Mouse (Mus musculus): Measurements from ENCODE around the gene Aldh16a1. TPM values are rescaled to one million over a fixed set of nuclear protein-coding genes. Genes with fewer than 3 reads are reported as not detected.
A peak's percentile ranks its signal among the peaks of the same experiment; 100 is the strongest.

The Aldh16a1 gene
- polyA plus RNA-seq, 1 experiment from 2014 or later, result 19.3 TPM

DNA sequence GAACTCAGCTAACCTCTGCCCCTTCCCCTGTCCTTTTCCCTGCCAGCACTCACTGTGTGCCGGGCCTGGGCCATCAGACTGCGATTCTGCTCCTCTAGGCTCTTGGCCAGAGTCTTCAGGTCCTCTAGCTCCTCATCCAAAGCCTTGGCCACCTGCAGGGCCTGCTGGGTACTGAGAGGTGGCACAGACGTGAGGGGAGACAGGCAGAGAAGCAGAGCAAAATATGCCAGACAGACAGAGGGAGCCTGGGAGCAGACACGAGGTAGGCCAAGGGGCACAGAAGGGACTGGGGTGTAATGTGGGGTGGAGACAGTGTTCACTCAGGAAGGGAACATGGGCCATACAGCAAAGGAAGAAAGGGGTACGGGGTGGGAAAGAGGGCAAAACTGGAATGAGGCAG, 39.0 kb upstream of the Aldh16a1 start:
- Histone ChIP-seq H3K9ac (replicated peaks; ENCODE audit: low read depth, low read length) (no peak overlapping the region), H3K4me2 (ENCODE audit: low read length) (no peak overlapping the region), H3K9me3 (ENCODE audit: control insufficient read depth, low read length) (no peaks in the 10 kb centered on the region), H3K27ac (ENCODE audit: low read length) (no peak overlapping the region), H3K27me3 (replicated peaks; ENCODE audit: control insufficient read depth, insufficient read depth, low read length) (0 out of 2 replicates have a peak, but pooled peaks cover 2% of the 10 kb centered on the region), H3K36me3 (ENCODE audit: control insufficient read depth, insufficient read depth) (no peaks in the 10 kb centered on the region), H3K4me3 (replicated peaks; ENCODE audit: low read length) (no peak overlapping the region), H3K4me1 (replicated peaks; ENCODE audit: control insufficient read depth, insufficient read depth, low read length) (peaks cover 4% of the 10 kb centered on the region)
- no peak for ATAC-seq
- WGBS, result 50% methylated on average over 5 of the region's 5 CpGs

DNA sequence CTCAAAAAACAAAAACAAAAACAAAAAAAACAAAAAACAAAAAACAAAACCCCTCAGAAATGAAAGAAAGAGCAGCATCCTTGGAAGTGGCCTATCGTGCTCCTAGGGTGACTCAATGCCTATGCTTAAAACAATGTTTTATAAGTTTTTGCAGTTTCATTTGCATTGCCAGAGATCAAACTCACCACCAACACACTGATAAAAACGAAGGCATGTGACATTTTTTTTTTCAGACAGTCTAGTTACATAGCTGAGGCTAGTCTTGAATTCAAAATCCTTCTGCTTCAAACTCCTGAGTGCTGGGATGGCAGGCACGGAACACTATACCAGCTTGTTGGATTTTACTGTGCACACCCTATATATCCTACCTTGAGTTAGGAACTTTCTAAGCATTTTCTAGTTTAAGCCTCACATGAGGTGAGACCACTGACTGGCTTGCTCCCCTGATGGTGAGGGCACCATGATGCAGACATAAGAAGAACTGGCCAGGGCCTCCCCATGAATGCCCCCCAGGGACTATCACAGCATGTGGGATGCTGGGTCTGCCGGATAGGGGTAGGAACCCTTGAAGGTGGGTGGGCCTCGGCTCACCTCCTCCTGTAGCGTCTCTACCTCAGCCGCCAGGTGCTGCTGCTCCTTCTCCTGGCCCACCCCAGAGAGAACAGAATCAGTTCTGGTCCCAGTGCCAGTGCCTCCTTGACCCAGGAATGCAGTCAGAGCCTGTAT, 38.4 kb upstream of the Aldh16a1 start:
- Histone ChIP-seq H3K27ac (ENCODE audit: low read length) (no peak overlapping the region), H3K4me2 (ENCODE audit: low read length) (no peak overlapping the region), H3K4me1 (replicated peaks; ENCODE audit: control insufficient read depth, insufficient read depth, low read length) (no peaks in the 10 kb centered on the region), H3K36me3 (ENCODE audit: control insufficient read depth, insufficient read depth) (no peaks in the 10 kb centered on the region), H3K9me3 (ENCODE audit: control insufficient read depth, low read length) (no peaks in the 10 kb centered on the region), H3K27me3 (replicated peaks; ENCODE audit: control insufficient read depth, insufficient read depth, low read length) (0 out of 2 replicates have a peak, but pooled peaks cover 2% of the 10 kb centered on the region), H3K4me3 (replicated peaks; ENCODE audit: low read length) (no peak overlapping the region), H3K9ac (replicated peaks; ENCODE audit: low read depth, low read length) (no peak overlapping the region)
- ATAC-seq, result no peak
- WGBS, result 82% methylated on average over 7 of the region's 7 CpGs

DNA sequence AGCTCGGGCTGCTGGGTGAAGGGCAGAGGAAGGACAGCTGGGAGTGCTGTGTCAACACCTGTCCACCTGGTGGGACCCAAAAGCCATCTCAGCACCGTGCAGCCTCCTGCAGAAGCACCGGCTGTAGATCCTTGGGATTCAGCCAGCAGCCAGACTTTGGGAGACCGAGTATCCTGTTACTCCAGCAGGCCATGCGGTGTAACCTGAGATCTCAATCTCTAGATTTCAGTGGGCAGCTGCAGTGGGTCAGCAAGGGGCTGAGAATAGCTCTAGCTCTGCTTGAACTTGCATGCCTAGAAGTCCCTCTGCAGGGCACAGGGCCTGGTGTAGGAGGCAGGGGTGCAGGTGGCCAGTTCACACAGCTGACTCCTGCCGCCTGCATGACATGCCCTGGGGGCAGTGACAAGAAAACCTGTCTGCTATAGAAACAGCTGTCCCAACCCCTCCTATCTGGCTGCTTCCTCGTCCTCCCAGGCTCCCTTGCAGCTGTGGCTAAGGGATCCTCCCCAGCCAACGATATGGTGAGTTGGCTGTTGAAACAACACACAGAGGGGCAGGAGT, 37.5 kb upstream of the Aldh16a1 start:
- H3K4me3 ChIP-seq (replicated peaks; ENCODE audit: low read length), result no peak overlapping the region
- 22% methylated on average over 8 of the region's 8 CpGs for WGBS
- no peak overlapping the region for H3K27ac ChIP-seq (ENCODE audit: low read length)
- H3K4me1 ChIP-seq (replicated peaks; ENCODE audit: control insufficient read depth, insufficient read depth, low read length), result no peaks in the 10 kb centered on the region
- H3K4me2 ChIP-seq (ENCODE audit: low read length), result no peak overlapping the region
- H3K9ac ChIP-seq (replicated peaks; ENCODE audit: low read depth, low read length), result no peak overlapping the region
- no peak for ATAC-seq
- 0 out of 2 replicates have a peak, but pooled peaks cover 2% of the 10 kb centered on the region for H3K27me3 ChIP-seq (replicated peaks; ENCODE audit: control insufficient read depth, insufficient read depth, low read length)
- H3K36me3 ChIP-seq (ENCODE audit: control insufficient read depth, insufficient read depth), result no peaks in the 10 kb centered on the region
- no peaks in the 10 kb centered on the region for H3K9me3 ChIP-seq (ENCODE audit: control insufficient read depth, low read length)

DNA sequence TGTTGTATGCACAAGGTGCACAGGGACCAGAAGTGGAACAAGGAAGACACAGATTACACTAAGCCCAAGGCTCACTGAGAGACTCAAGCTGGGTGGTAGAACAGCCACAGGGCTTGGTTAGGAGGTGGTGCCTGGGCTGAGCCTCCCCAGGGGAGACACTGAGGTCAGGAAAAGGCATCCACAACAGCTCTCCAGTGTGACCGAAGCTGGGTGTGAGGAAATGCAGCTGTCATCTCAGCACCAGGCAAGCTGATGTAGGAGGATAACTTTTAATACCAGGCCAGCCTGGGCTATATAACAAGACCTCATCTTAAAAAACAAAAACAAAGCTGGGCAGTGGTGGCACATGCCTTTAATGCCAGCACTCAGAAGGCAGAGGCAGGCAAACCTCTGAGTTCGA, 36.8 kb upstream of the Aldh16a1 start:
- 80% methylated on average over 2 of the region's 2 CpGs for WGBS

DNA sequence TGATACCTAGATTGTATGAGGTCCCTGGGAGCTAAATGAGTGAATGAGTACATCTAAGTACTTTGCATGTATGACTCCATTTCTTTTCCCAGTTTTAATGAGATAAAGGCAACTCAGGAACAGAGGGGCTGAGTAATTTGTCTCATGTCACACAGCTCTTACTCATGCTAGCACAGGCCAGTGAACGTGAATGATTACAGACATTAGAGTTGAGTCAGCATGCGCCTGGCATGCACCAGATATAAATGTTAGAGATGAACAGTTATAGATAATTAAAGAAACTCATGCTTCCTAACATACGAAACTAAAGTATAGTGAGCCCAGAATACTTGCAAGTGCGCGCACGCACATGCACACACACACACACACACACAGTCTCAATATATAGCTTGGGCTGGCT, 35.8 kb upstream of the Aldh16a1 start:
- no peak for ATAC-seq
- WGBS, result 89% methylated on average over 6 of the region's 6 CpGs
- H3K27me3 ChIP-seq (replicated peaks; ENCODE audit: control insufficient read depth, insufficient read depth, low read length), result peaks cover 2% of the 10 kb centered on the region; the same call in 1 of the 2 replicates

More for the DNA sequence above, 36.8 kb upstream of the Aldh16a1 start:
- Histone ChIP-seq H3K27ac (ENCODE audit: low read length) (no peak overlapping the region), H3K27me3 (replicated peaks; ENCODE audit: control insufficient read depth, insufficient read depth, low read length) (peaks cover 2% of the 10 kb centered on the region; the same call in 1 of the 2 replicates), H3K9me3 (ENCODE audit: control insufficient read depth, low read length) (no peaks in the 10 kb centered on the region), H3K4me2 (ENCODE audit: low read length) (no peak overlapping the region), H3K4me1 (replicated peaks; ENCODE audit: control insufficient read depth, insufficient read depth, low read length) (no peaks in the 10 kb centered on the region), H3K9ac (replicated peaks; ENCODE audit: low read depth, low read length) (no peak overlapping the region), H3K36me3 (ENCODE audit: control insufficient read depth, insufficient read depth) (no peaks in the 10 kb centered on the region), H3K4me3 (replicated peaks; ENCODE audit: low read length) (no peak overlapping the region)
- no peak for ATAC-seq

DNA sequence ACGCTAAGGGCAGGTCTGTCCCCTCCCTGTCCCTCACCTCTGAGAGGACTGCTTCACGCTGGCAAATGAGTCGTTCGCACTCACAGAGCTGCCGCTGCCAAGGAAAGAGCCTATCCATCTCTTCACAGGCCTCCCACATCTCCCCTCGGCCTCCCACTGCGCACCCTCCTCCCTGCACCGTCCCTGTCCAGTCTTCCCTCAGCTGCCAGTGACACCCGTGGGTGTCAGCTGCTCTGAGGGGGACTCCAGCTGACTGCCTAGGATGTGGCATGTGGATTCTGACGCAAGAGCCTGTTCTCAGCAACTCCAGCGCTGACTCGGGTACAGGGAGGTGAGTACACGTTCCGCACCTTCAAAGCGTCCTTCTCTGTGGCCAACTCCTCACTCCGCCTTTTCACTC, 35.2 kb upstream of the Aldh16a1 start:
- ATAC-seq, result no peak

More for the DNA sequence above, 35.8 kb upstream of the Aldh16a1 start:
- no peak overlapping the region for H3K4me3 ChIP-seq (replicated peaks; ENCODE audit: low read length)
- no peaks in the 10 kb centered on the region for H3K4me1 ChIP-seq (replicated peaks; ENCODE audit: control insufficient read depth, insufficient read depth, low read length)
- no peaks in the 10 kb centered on the region for H3K36me3 ChIP-seq (ENCODE audit: control insufficient read depth, insufficient read depth)
- no peak overlapping the region for H3K9ac ChIP-seq (replicated peaks; ENCODE audit: low read depth, low read length)
- H3K27ac ChIP-seq (ENCODE audit: low read length), result no peak overlapping the region
- no peaks in the 10 kb centered on the region for H3K9me3 ChIP-seq (ENCODE audit: control insufficient read depth, low read length)
- no peak overlapping the region for H3K4me2 ChIP-seq (ENCODE audit: low read length)

DNA sequence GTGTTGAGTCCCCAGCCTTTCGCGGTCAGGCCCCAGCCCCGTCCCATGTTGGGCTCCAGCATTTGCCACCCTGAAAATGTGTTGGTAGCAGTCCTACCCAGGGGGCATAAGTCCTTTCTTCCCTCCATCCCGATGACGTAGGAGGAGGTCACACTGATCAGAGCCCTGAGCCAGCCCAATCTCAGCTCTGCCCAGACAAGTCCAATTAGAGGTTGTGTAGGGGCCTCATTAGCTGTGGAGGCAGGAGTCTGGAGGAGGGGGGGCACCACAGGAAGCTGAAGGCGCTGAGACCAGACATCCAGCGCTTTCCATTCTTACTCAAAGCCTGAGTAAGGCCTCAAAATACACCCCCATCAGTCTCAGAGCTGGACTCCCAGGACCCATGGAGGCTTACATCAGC, 31.5 kb upstream of the Aldh16a1 start:
- H3K4me2 ChIP-seq (ENCODE audit: low read length), result no peak overlapping the region
- H3K27ac ChIP-seq (ENCODE audit: low read length), result no peak overlapping the region
- no peak for ATAC-seq
- H3K4me3 ChIP-seq (replicated peaks; ENCODE audit: low read length), result no peak overlapping the region
- peaks cover 40% of the 10 kb centered on the region for H3K27me3 ChIP-seq (replicated peaks; ENCODE audit: control insufficient read depth, insufficient read depth, low read length)
- whole genome bisulfite sequencing, result 41% methylated on average over 7 of the region's 7 CpGs
- no peaks in the 10 kb centered on the region for H3K9me3 ChIP-seq (ENCODE audit: control insufficient read depth, low read length)
- peaks cover 13% of the 10 kb centered on the region for H3K4me1 ChIP-seq (replicated peaks; ENCODE audit: control insufficient read depth, insufficient read depth, low read length)
- H3K9ac ChIP-seq (replicated peaks; ENCODE audit: low read depth, low read length), result no peak overlapping the region
- H3K36me3 ChIP-seq (ENCODE audit: control insufficient read depth, insufficient read depth), result no peaks in the 10 kb centered on the region

More for the DNA sequence above, 35.2 kb upstream of the Aldh16a1 start:
- H3K4me3 ChIP-seq (replicated peaks; ENCODE audit: low read length), result no peak overlapping the region
- H3K27me3 ChIP-seq (replicated peaks; ENCODE audit: control insufficient read depth, insufficient read depth, low read length), result peaks cover 8% of the 10 kb centered on the region; the same call in 1 of the 2 replicates
- H3K36me3 ChIP-seq (ENCODE audit: control insufficient read depth, insufficient read depth), result no peaks in the 10 kb centered on the region
- H3K4me2 ChIP-seq (ENCODE audit: low read length), result no peak overlapping the region
- 57% methylated on average over 16 of the region's 16 CpGs for WGBS
- H3K9ac ChIP-seq (replicated peaks; ENCODE audit: low read depth, low read length), result no peak overlapping the region
- no peaks in the 10 kb centered on the region for H3K4me1 ChIP-seq (replicated peaks; ENCODE audit: control insufficient read depth, insufficient read depth, low read length)
- no peak overlapping the region for H3K27ac ChIP-seq (ENCODE audit: low read length)
- H3K9me3 ChIP-seq (ENCODE audit: control insufficient read depth, low read length), result no peaks in the 10 kb centered on the region

DNA sequence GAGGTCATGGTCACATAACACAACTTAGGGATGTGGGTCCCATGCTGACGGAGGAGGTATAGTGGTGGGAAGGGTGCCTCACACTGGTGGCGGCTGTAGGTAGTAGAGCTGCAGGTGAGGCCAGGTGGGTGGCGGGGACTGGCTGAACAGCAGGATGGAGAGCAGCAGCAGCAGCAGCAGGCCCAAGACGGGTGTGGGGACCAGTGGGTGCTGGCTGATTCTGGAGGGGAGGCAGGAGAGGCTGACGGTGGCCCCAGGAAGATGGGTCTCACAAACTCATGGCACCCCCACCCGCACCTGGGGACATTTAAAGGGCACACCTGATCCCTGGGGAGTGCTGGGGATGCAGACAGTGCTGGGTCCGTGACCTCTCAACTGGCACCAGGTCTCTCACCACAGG, 29.3 kb upstream of the Aldh16a1 start:
- H3K27me3 ChIP-seq (replicated peaks; ENCODE audit: control insufficient read depth, insufficient read depth, low read length), result peaks cover 61% of the 10 kb centered on the region
- H3K36me3 ChIP-seq (ENCODE audit: control insufficient read depth, insufficient read depth), result no peaks in the 10 kb centered on the region
- no peaks in the 10 kb centered on the region for H3K9me3 ChIP-seq (ENCODE audit: control insufficient read depth, low read length)
- WGBS, result 60% methylated on average over 7 of the region's 7 CpGs
- no peak for ATAC-seq
- no peak overlapping the region for H3K27ac ChIP-seq (ENCODE audit: low read length)
- peaks cover 13% of the 10 kb centered on the region for H3K4me1 ChIP-seq (replicated peaks; ENCODE audit: control insufficient read depth, insufficient read depth, low read length)
- no peak overlapping the region for H3K4me3 ChIP-seq (replicated peaks; ENCODE audit: low read length)
- no peak overlapping the region for H3K9ac ChIP-seq (replicated peaks; ENCODE audit: low read depth, low read length)
- H3K4me2 ChIP-seq (ENCODE audit: low read length), result no peak overlapping the region

DNA sequence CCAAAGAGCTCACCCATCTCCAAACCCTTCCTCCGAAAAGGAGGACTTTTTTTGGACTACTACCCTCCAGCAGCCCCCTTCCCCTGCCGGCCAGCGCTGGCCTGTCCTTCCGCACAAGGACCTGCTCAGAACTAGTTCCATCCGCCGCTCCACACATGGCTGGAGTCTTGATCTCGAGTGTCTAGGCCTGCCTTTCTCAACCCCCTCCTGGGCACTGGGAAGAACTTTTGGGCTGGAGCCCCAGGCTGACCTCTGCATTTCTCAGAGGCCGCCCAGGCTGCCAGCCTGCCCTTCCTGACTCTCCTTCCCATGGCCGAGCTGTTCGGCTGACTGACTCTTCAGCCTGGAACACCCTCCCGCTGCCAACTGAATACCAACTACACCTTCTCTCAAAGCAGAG, 28.2 kb upstream of the Aldh16a1 start:
- H3K4me3 ChIP-seq (replicated peaks; ENCODE audit: low read length), result peak overlapping the region; percentile 43
- H3K36me3 ChIP-seq (ENCODE audit: control insufficient read depth, insufficient read depth), result no peaks in the 10 kb centered on the region
- WGBS, result 9% methylated on average over 11 of the region's 11 CpGs
- ATAC-seq, result peak; percentile 24; the same call in 1 of the 2 replicates
- H3K27me3 ChIP-seq (replicated peaks; ENCODE audit: control insufficient read depth, insufficient read depth, low read length), result peaks cover 72% of the 10 kb centered on the region
- H3K9me3 ChIP-seq (ENCODE audit: control insufficient read depth, low read length), result no peaks in the 10 kb centered on the region
- H3K4me1 ChIP-seq (replicated peaks; ENCODE audit: control insufficient read depth, insufficient read depth, low read length), result peaks cover 13% of the 10 kb centered on the region
- H3K4me2 ChIP-seq (ENCODE audit: low read length), result peak overlapping the region; percentile 61
- peak overlapping the region; percentile 20; the same call in 1 of the 2 replicates for H3K9ac ChIP-seq (replicated peaks; ENCODE audit: low read depth, low read length)
- H3K27ac ChIP-seq (ENCODE audit: low read length), result no peak overlapping the region
